Mouse (Mus musculus) thymus, adult 2 months (tissue): ENCODE data around the gene Pth2. TPM values are rescaled to one million over a fixed set of nuclear protein-coding genes. Genes with fewer than 3 reads are reported as not detected.

Experiments
- DNase-seq: peaks from one replicate; pipeline ENCODE4 v3.0.0; 2021
- H3K27ac ChIP-seq: fragments of 200-500 bp; 2 replicates; pipeline ENCODE4 v1.5.1; 2012; ENCODE audit warnings: low read length, control low read depth; ENCODE audit not compliant: control insufficient read depth, insufficient read depth
- H3K27me3 ChIP-seq: fragments of 200-500 bp; 2 replicates; pipeline ENCODE4 v1.6.1; 2012; ENCODE audit warnings: mild to moderate bottlenecking, low read length, moderate library complexity, mixed read lengths; ENCODE audit not compliant: control insufficient read depth, insufficient read depth
- H3K36me3 ChIP-seq: fragments of 200-500 bp; 2 replicates; pipeline ENCODE4 v1.6.1; 2012; ENCODE audit warnings: mild to moderate bottlenecking, low read length, moderate library complexity; ENCODE audit not compliant: control insufficient read depth, insufficient read depth
- H3K4me1 ChIP-seq: fragments of 200-500 bp; replicated peaks from 2 replicates; pipeline ENCODE4 v1.6.1; 2012; ENCODE audit warnings: low read length; ENCODE audit not compliant: control insufficient read depth, insufficient read depth
- H3K4me3 ChIP-seq: fragments of 200-500 bp; 2 replicates; pipeline ENCODE4 v1.5.1; 2012; ENCODE audit warnings: mild to moderate bottlenecking, low read length, control low read depth, moderate library complexity; ENCODE audit not compliant: control insufficient read depth, insufficient read depth
- CTCF ChIP-seq: fragments of 200-500 bp; IDR thresholded peaks from 2 replicates; pipeline ENCODE4 v1.5.1; 2012; ENCODE audit warnings: mild to moderate bottlenecking, control low read depth, low read length, moderate library complexity, borderline replicate concordance; ENCODE audit not compliant: control insufficient read depth, poor library complexity, insufficient read depth; ENCODE audit errors: extremely low read depth
- POLR2A ChIP-seq: fragments of 200-500 bp; IDR thresholded peaks from 2 replicates; pipeline ENCODE4 v1.6.1; 2012; ENCODE audit warnings: mild to moderate bottlenecking, low read length, control low read depth, moderate library complexity; ENCODE audit not compliant: control insufficient read depth, poor library complexity, insufficient read depth; ENCODE audit errors: extremely low read depth
- WGBS: fragments of 180-500 bp; shearing (Covaris S2); methylation state at CpG from one replicate; pipeline ENCODE4 v1.1.7; 2018; 5-methylcytosine and 5-hydroxymethylcytosine counted together
- polyA plus RNA-seq: library from polyadenylated mRNA; depleted of rRNA; stranded (reverse); fragments of >200 nt; gene quantifications from 2 replicates; pipeline ENCODE4 v1.2.3, GENCODE M21; 2012

Gene Pth2
- polyA plus RNA-seq, 1 experiment, result not detected

DNA sequence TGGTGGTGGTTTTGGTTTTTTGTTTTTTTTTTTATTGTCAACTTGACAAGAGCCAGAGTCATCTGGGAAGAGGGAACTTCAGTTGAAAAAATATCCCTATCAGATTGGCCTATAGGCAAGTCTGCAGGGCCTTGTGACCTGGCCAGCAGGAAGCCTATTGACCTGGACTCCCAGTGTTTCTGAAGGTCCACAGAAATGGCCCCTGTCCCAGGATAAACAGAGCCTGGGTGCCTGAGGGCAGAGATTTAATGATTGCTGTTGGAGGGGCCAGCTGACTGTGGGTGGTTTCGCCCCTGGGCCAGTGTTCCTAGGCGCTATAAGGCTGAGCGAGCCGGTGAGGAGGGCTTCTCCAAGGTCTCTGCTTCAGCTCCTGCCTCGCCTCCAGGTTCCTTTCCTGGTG is 32.9 kb downstream of the Pth2 start:
- Histone ChIP-seq H3K4me1 (peaks cover 20% of the 10 kb centered on the region), H3K36me3 (no peaks in the 10 kb centered on the region), H3K27ac (no peak overlapping the region), H3K27me3 (peaks cover 8% of the 10 kb centered on the region; the same call in 1 of the 2 replicates), H3K4me3 (no peak overlapping the region)
- TF ChIP-seq POLR2A (no peak), CTCF (no peak)
- DNase-seq, result no peak
- WGBS, result 97% methylated on average over 5 of the region's 5 CpGs

- H3K4me3 ChIP-seq, result no peak within 1 kb of the TSS
- WGBS, result 6% methylated on average over 55 of the region's 55 CpGs
- no peak for DNase-seq
- no peaks in the 10 kb centered on the region for H3K36me3 ChIP-seq
- peaks cover 8% of the 10 kb centered on the region; the same call in 1 of the 2 replicates for H3K27me3 ChIP-seq
- H3K27ac ChIP-seq, result no peak within 1 kb of the TSS
- H3K4me1 ChIP-seq, result peaks cover 10% of the 10 kb centered on the region
- no peak for TF ChIP-seq POLR2A
- TF ChIP-seq CTCF, result no peak
Observed at GRCm38 (mm10) chr7:45215673-45216441, 35.1 kb downstream of the Pth2 start, which contains the start of gene Tead2. Gene Tead2, plus strand, starts transcription at chr7:45215753.

DNA sequence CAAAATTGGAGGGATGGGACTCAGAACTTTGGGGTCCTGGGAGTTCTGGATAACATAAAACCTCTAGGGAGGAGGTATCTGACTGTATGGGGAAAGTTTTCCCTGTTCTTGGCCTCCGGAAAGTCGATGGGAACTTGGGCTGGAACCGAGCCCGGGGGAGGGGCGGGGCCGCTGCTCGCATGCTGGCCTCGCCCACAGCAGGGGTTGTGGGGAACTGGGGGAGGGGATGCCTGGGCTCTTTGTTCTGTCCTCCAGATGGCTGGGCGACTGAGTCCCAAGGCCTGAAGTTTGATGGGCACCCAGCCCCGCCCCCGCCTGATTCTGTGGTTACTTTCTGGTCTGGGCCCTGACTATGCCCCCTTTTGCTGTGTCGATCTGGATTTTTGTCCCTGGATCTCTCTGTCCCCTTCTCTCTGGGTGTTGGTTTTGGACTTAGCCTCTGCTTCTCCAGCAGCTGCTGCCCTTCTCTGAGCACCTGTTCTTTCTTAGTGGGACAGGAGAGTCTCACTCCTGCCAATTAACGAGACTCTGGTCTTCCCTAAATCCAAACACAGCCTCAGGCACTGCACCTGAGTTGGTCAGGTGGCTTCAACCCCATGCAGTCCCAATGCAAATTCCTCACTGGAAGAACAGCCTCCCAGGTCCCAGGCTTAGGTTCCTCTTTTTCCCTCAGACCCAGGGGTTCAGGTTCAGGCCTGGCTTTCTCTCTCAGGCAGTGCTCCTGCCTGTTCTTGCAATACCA is 35.8 kb downstream of the Pth2 start:
- Histone ChIP-seq H3K36me3 (no peaks in the 10 kb centered on the region), H3K27ac (no peak overlapping the region), H3K4me1 (peaks cover 2% of the 10 kb centered on the region), H3K4me3 (no peak overlapping the region), H3K27me3 (peaks cover 8% of the 10 kb centered on the region; the same call in 1 of the 2 replicates)
- whole genome bisulfite sequencing, result 6% methylated on average over 13 of the region's 13 CpGs
- DNase-seq, result no peak
- TF ChIP-seq POLR2A, result no peak
- no peak for TF ChIP-seq CTCF

DNA sequence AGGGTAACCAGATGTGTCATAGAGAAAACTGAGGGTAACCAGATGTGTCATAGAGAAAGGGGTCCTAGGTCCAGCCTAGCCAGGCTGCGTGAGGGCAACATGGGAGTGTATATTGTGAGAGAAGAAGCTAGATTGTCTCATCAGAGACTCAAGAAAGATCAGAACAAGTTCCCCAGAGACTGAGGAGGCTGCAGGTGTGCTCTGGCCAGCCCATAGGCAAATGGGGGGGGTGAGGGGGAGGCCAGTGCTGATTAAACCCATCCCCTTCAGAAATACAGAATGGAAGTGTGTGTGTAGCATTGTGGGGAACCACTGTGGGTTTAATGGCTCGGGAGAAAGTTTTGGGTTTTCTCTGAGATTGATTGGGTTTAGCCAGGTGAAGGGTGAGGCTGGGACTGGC is 40.9 kb downstream of the Pth2 start:
- TF ChIP-seq CTCF (no peak), POLR2A (no peak)
- H3K4me1 ChIP-seq, result no peaks in the 10 kb centered on the region

DNA sequence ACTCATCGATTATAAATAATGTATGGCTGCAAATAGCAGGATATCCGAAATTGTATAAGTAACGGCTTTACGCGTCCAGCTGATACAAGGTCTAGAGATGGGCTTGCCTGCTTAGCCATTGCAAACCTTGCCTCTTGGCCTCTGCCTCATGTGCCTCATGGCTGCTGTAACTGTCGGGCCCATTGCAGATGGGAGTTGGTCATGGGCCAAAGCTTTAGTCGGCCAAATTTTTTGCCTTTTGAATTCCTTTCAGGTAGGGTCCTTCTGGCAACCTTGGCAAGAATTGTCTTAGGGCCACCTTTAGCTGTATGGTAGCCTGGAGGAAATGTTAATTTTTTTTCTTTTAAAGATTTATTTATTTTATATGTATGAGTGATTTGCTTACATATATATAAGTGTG is 44.0 kb downstream of the Pth2 start:
- Histone ChIP-seq H3K27ac (no peak overlapping the region), H3K27me3 (no peaks in the 10 kb centered on the region), H3K4me3 (no peak overlapping the region), H3K36me3 (no peaks in the 10 kb centered on the region), H3K4me1 (0 out of 2 replicates have a peak, but pooled peaks cover 7% of the 10 kb centered on the region)
- TF ChIP-seq CTCF, result no peak
- no peak for TF ChIP-seq POLR2A
- 98% methylated on average over 7 of the region's 7 CpGs for WGBS
- no peak for DNase-seq

More for the DNA sequence above, 40.9 kb downstream of the Pth2 start:
- H3K36me3 ChIP-seq, result no peaks in the 10 kb centered on the region
- 37% methylated on average over 2 of the region's 2 CpGs for WGBS
- no peak for DNase-seq
- H3K27me3 ChIP-seq, result no peaks in the 10 kb centered on the region; the same call in 1 of the 2 replicates
- H3K27ac ChIP-seq, result no peak overlapping the region
- H3K4me3 ChIP-seq, result no peak overlapping the region

DNA sequence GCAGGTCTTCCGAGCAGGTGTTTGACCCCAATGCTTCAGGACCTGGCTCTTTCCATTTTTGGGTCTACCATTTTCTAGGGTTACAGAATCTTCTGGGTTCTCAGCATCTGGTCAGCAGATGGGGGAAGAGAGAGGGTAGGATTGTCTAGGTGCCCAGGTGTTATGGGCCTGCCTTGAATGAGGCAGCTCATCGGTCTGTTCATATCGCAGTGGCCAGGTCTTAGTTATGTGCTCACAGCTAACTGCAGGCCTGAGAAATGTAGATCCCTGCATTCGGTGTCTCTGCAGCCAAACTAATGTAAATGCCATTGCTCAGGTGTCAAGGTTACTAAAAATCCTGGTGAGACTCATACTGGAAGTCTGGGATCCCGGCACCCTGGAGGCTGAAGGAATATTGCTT is 45.6 kb downstream of the Pth2 start:
- no peak overlapping the region for H3K4me3 ChIP-seq
- 97% methylated on average over 5 of the region's 5 CpGs for WGBS
- no peak for DNase-seq
- H3K4me1 ChIP-seq, result 0 out of 2 replicates have a peak, but pooled peaks cover 7% of the 10 kb centered on the region
- H3K36me3 ChIP-seq, result no peaks in the 10 kb centered on the region
- H3K27me3 ChIP-seq, result no peaks in the 10 kb centered on the region
- TF ChIP-seq POLR2A (no peak), CTCF (no peak)
- H3K27ac ChIP-seq, result no peak overlapping the region
